In genomic region chr16:30151104-30151503, GRCm38 (mm10) we compare ENCODE assay signal across 27 mouse cellular contexts.
DNase-seq lines count a peak whose midpoint lies in the region; ATAC-seq and TF ChIP-seq lines count a peak whose summit lies in the region.
"Had no signal": no experiment of that assay in that cellular context is flagged by ENCODE, and none has a peak within 500 bp of the region (broad histone marks: within the 10 kb centered on the region; RNA-seq: fewer than 3 reads in every experiment).

No protein-coding gene starts in this region.

- no peak overlapping the region for H3K27ac ChIP-seq in liver, postnatal 0 days (ENCODE audit: low read depth)
- no peak overlapping the region for H3K27ac ChIP-seq in liver, embryonic 11.5 days (ENCODE audit: low read depth, low read length)
- H3K27ac ChIP-seq: embryonic facial prominence, embryonic 10.5 days; embryonic facial prominence, embryonic 15.5 days; heart, embryonic 10.5 days; heart, embryonic 15.5 days; limb, embryonic 10.5 days; limb, embryonic 15.5 days; midbrain, embryonic 13.5 days; neural tube, embryonic 15.5 days had no signal

- 35% methylated on average over 3 of the region's 3 CpGs for WGBS in liver, postnatal 0 days (ENCODE audit: insufficient replicate concordance)
- 77% methylated on average over 3 of the region's 3 CpGs for WGBS in liver, embryonic 11.5 days

- ATAC-seq in liver, postnatal 0 days: peak; percentile 70
- ATAC-seq in liver, embryonic 11.5 days (replicated peaks; ENCODE audit: low FRiP score): no peak
- ATAC-seq: CD4-positive, CD25-positive, alpha-beta regulatory T cell, adult 4 months; forebrain, postnatal 0 days; hindbrain, embryonic 16.5 days; midbrain, embryonic 13.5 days had no signal

- no peak; the same call in 1 of the 2 replicates for TF ChIP-seq EP300 in liver, postnatal 0 days (IDR thresholded peaks at IDR 0.05; ENCODE audit: low read depth)

- no peak overlapping the region for H3K4me3 ChIP-seq in liver, postnatal 0 days (ENCODE audit: low read depth, low read length)
- H3K4me3 ChIP-seq in liver, embryonic 11.5 days (ENCODE audit: low read depth, low read length): no peak overlapping the region
- H3K4me3 ChIP-seq: embryonic facial prominence, embryonic 10.5 days; embryonic facial prominence, embryonic 15.5 days; forebrain, embryonic 12.5 days; heart, embryonic 10.5 days; heart, embryonic 15.5 days; limb, embryonic 10.5 days; limb, embryonic 15.5 days; midbrain, embryonic 13.5 days; neural tube, embryonic 15.5 days had no signal

- H3K9me3 ChIP-seq in liver, postnatal 0 days (ENCODE audit: low read length): no peaks in the 10 kb centered on the region
- H3K9me3 ChIP-seq in liver, embryonic 11.5 days (ENCODE audit: control insufficient read depth, low read length): no peaks in the 10 kb centered on the region
- H3K9me3 ChIP-seq: embryonic facial prominence, embryonic 10.5 days; embryonic facial prominence, embryonic 15.5 days; forebrain, embryonic 12.5 days; heart, embryonic 10.5 days; heart, embryonic 15.5 days; limb, embryonic 10.5 days; limb, embryonic 15.5 days; neural tube, embryonic 15.5 days had no signal

- no peak for TF ChIP-seq CTCF in liver, postnatal 0 days (IDR thresholded peaks at IDR 0.05; ENCODE audit: low read depth)

- H3K4me2 ChIP-seq in liver, postnatal 0 days (ENCODE audit: low read depth, low read length): no peak overlapping the region
- H3K4me2 ChIP-seq in liver, embryonic 11.5 days: no peak overlapping the region
- H3K4me2 ChIP-seq: embryonic facial prominence, embryonic 15.5 days; forebrain, embryonic 12.5 days; heart, embryonic 15.5 days; limb, embryonic 15.5 days; midbrain, embryonic 13.5 days; neural tube, embryonic 15.5 days had no signal

- H3K36me3 ChIP-seq in liver, postnatal 0 days (replicated peaks; ENCODE audit: insufficient read depth, low read length): no peaks in the 10 kb centered on the region
- H3K36me3 ChIP-seq in liver, embryonic 11.5 days (ENCODE audit: control insufficient read depth, insufficient read depth, low read length): no peaks in the 10 kb centered on the region
- H3K36me3 ChIP-seq: embryonic facial prominence, embryonic 10.5 days; embryonic facial prominence, embryonic 15.5 days; forebrain, embryonic 12.5 days; heart, embryonic 10.5 days; heart, embryonic 15.5 days; limb, embryonic 10.5 days; limb, embryonic 15.5 days; midbrain, embryonic 13.5 days; neural tube, embryonic 15.5 days had no signal

- peaks cover 4% of the 10 kb centered on the region; the same call in 1 of the 2 replicates for H3K4me1 ChIP-seq in liver, postnatal 0 days (ENCODE audit: insufficient read depth)
- H3K4me1 ChIP-seq in liver, embryonic 11.5 days (replicated peaks; ENCODE audit: control insufficient read depth, insufficient read depth, low read length): peaks cover 5% of the 10 kb centered on the region; the same call in 1 of the 2 replicates

- H3K27me3 ChIP-seq in liver, postnatal 0 days (ENCODE audit: insufficient read depth, low read length): no peaks in the 10 kb centered on the region
- H3K27me3 ChIP-seq in liver, embryonic 11.5 days (replicated peaks; ENCODE audit: control insufficient read depth, insufficient read depth, low read length): no peaks in the 10 kb centered on the region
- H3K27me3 ChIP-seq: embryonic facial prominence, embryonic 15.5 days; limb, embryonic 15.5 days; neural tube, embryonic 15.5 days had no signal

- no peak overlapping the region for H3K9ac ChIP-seq in liver, postnatal 0 days (replicated peaks)
- H3K9ac ChIP-seq in liver, embryonic 11.5 days (ENCODE audit: low read depth, low read length): no peak overlapping the region
- H3K9ac ChIP-seq: embryonic facial prominence, embryonic 15.5 days; forebrain, embryonic 12.5 days; forebrain, postnatal 0 days; heart, embryonic 15.5 days; limb, embryonic 15.5 days; midbrain, embryonic 13.5 days; neural tube, embryonic 15.5 days had no signal

- DNase-seq in liver, postnatal 0 days: peak; percentile 45
- no peak for DNase-seq in liver, embryonic 11.5 days (ENCODE audit: low spot score)
- DNase-seq in cerebellum, adult 18-20 months: peak; percentile 50 to 53
- peak; percentile 68 to 75 for DNase-seq in cerebellum, postnatal 10 days
- no peak for DNase-seq in kidney, adult 8-10 months
- no peak for DNase-seq in ovary, adult 18-20 months (ENCODE audit: low spot score)
- DNase-seq in gastrocnemius, postnatal 4 days (ENCODE audit: low spot score in 2 of 2): no peak
- DNase-seq: adrenal gland, postnatal 14 days; forebrain, postnatal 0 days; gastrocnemius, postnatal 10 days; heart, adult 11 months; kidney, adult 18-20 months; kidney, postnatal 4 days; lung, postnatal 4 days; right cerebral cortex, postnatal 25 days; thymus, postnatal 4 days had no signal

Comparison
In these comparisons a context has a peak if more than half of its experiments do, and no peak if none do; other contexts are left out.
1. DNase-seq: peak in liver, postnatal 0 days (single experiment), cerebellum, adult 18-20 months (2 of 2) and cerebellum, postnatal 10 days (2 of 2); none in liver, embryonic 11.5 days (single experiment), kidney, adult 8-10 months (0 of 2), ovary, adult 18-20 months (single experiment) and gastrocnemius, postnatal 4 days (0 of 2).